Mouse (Mus musculus) limb, embryonic 15.5 days (tissue): ENCODE results near the gene Opcml. TPM values are rescaled to one million over a fixed set of nuclear protein-coding genes. Genes with fewer than 3 reads are reported as not detected.

Experiments used
- ATAC-seq: fragments of 200-750 bp; cut with Nextera tagmentation; 2 replicates; pipeline ENCODE4 v1.8.0; 2017; ENCODE audit warnings: low read depth, moderate TSS enrichment; ENCODE audit not compliant: insufficient number of reproducible peaks, low FRiP score, low TSS enrichment
- H3K27ac ChIP-seq: fragments of 300-500 bp; sonication (generic); 2 replicates; pipeline ENCODE4 v1.5.1; 2015; ENCODE audit warnings: moderate library complexity, mild to moderate bottlenecking, inconsistent platforms
- H3K27me3 ChIP-seq: fragments of 300-500 bp; sonication (generic); 2 replicates; pipeline ENCODE4 v1.6.1; 2015; ENCODE audit warnings: inconsistent platforms
- H3K36me3 ChIP-seq: fragments of 300-500 bp; sonication (generic); 2 replicates; pipeline ENCODE4 v1.6.1; 2015; ENCODE audit warnings: inconsistent platforms
- H3K4me1 ChIP-seq: fragments of 300-500 bp; sonication (generic); 2 replicates; pipeline ENCODE4 v1.6.1; 2015; ENCODE audit warnings: inconsistent platforms
- H3K4me2 ChIP-seq: fragments of 300-500 bp; sonication (generic); 2 replicates; pipeline ENCODE4 v1.6.1; 2015; ENCODE audit warnings: mild to moderate bottlenecking, inconsistent platforms
- H3K4me3 ChIP-seq: fragments of 300-500 bp; sonication (generic); 2 replicates; pipeline ENCODE4 v1.5.1; 2015; ENCODE audit warnings: mild to moderate bottlenecking, inconsistent platforms
- H3K9ac ChIP-seq: fragments of 300-500 bp; sonication (generic); 2 replicates; pipeline ENCODE4 v1.6.1; 2015; ENCODE audit warnings: inconsistent platforms
- H3K9me3 ChIP-seq: fragments of 300-500 bp; sonication (generic); 2 replicates; pipeline ENCODE4 v1.6.1; 2016; ENCODE audit warnings: inconsistent platforms
- WGBS: fragments of 180-500 bp; shearing (Covaris S2); methylation state at CpG from one replicate; pipeline ENCODE4 v1.1.7; 2015; 5-methylcytosine and 5-hydroxymethylcytosine counted together
- polyA plus RNA-seq: library from polyadenylated mRNA; unstranded; fragments of >200 nt; fragmentation: Nextera tagmentation; extraction: Ambion mirVana; gene quantifications from 2 replicates; pipeline ENCODE4 v1.2.1, GENCODE M21; 2015

Opcml gene
- polyA plus RNA-seq, 1 experiment from 2014 or later, result 4.9 TPM

DNA sequence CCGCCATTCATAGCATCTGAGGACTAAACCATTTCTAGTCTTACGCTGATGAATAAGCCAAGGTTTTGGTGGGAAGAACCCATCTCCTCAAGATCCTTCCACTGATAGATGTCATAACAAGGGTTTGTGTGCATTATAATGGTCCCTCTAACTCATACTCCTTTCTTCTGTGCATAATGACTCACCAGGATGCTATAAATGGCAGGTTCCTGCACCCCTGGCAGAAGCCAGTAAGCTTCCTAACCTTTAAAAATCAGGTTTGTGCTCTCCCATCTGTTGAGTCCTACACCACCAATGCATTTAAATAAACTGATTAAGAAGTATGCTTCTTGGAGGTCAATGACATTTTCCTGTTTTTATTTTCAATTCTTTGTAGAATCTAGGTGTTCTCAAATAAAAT is 929.6 kb downstream of the Opcml start:
- no peaks in the 10 kb centered on the region for H3K9me3 ChIP-seq
- no peaks in the 10 kb centered on the region for H3K4me1 ChIP-seq
- no peaks in the 10 kb centered on the region for H3K27me3 ChIP-seq
- no peak overlapping the region for H3K4me2 ChIP-seq
- no peak overlapping the region for H3K4me3 ChIP-seq
- WGBS, result 85% methylated on average over 2 of the region's 2 CpGs
- no peaks in the 10 kb centered on the region for H3K36me3 ChIP-seq
- no peak overlapping the region for H3K9ac ChIP-seq
- ATAC-seq, result no peak
- H3K27ac ChIP-seq, result no peak overlapping the region

DNA sequence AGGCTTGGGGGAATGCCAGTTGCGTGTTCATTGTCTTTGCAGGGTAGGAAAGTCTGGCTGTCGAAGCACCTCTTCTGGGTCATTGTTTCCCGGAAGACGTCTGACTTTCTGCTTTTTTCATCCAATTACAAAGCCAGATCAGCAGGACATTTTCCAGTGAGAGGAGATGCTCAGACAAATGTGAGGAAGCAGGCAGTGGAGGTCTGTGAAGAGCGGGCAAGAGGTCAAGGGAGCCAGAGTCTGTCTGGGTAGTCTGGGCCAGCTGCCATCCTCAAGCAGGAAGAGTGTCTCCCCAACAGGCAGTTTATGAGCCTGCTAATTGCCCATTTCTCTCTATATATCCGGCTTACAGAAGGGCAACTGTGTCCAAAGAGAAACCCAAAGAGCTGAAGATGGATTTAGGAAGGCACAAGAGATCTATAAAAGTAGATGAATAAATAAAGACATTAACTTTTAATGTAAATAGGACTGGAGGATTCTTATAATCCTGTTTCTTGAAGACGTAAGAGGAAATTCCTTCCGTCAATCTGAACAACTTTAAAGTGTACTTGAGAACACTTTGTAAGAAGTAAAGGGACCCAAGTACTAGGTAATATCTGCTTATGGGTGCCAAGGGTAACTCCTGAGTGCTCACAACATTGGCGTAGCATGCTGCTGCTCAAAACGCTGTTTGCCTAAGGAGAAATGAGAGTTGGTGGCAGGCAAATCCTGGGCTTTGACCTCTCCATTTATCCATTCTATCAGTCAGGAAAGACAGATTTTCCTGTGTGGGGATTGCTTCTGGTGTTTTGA is 941.4 kb downstream of the Opcml start:
- no peak overlapping the region for H3K4me2 ChIP-seq
- 56% methylated on average over 10 of the region's 10 CpGs for WGBS
- no peaks in the 10 kb centered on the region for H3K4me1 ChIP-seq
- no peak overlapping the region for H3K4me3 ChIP-seq
- no peak for ATAC-seq
- no peaks in the 10 kb centered on the region for H3K27me3 ChIP-seq
- H3K9ac ChIP-seq, result no peak overlapping the region
- no peak overlapping the region for H3K27ac ChIP-seq
- H3K9me3 ChIP-seq, result no peaks in the 10 kb centered on the region
- no peaks in the 10 kb centered on the region for H3K36me3 ChIP-seq

DNA sequence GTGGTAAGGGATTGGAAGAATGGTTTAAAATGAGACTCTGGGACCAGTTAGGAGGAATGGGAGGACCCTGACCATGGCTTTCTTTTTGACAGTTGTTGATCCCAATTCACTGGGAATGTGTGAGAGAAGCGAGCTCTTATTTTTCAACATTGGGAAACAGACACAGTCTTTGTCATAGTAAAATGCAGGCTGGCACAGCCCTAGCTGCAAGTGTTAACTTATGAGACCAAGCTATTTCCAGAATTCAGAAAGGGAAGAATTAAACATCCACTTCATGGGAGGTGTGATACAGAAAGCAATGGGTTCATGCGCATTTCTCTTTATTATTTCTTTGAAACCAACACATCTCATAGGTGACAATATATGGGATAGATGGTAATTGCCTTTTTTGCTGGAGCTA is 947.4 kb downstream of the Opcml start:
- Histone ChIP-seq H3K27me3 (no peaks in the 10 kb centered on the region), H3K4me1 (no peaks in the 10 kb centered on the region), H3K27ac (no peak overlapping the region), H3K4me2 (no peak overlapping the region), H3K9me3 (no peaks in the 10 kb centered on the region), H3K36me3 (no peaks in the 10 kb centered on the region), H3K9ac (no peak overlapping the region), H3K4me3 (no peak overlapping the region)
- WGBS, result 94% methylated on average over 2 of the region's 2 CpGs
- no peak for ATAC-seq

DNA sequence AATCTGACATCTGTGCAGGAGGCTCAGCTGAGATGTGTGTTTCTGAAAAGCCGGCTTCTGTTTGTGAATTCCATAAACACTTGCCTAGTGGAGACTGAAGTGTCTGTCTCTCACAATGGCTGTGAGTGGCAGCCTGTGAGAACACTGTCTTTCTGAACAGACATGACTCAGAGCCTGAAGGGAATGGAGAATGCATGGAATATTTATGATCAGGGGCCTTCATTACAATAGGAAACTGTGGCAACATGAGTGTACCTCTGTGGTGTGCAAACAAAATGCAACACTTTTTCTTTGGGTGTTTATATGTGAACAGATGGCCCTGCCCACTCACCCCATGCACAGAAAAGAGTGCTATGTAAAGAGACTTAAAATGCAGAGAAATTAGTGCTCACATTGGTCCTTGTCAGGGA is 947.9 kb downstream of the Opcml start:
- no peaks in the 10 kb centered on the region for H3K27me3 ChIP-seq
- no peak overlapping the region for H3K4me3 ChIP-seq
- H3K9me3 ChIP-seq, result no peaks in the 10 kb centered on the region
- H3K4me2 ChIP-seq, result no peak overlapping the region
- no peak overlapping the region for H3K27ac ChIP-seq
- ATAC-seq, result no peak
- H3K36me3 ChIP-seq, result no peaks in the 10 kb centered on the region
- no peak overlapping the region for H3K9ac ChIP-seq
- 65% methylated on average over 1 of the region's 1 CpGs for WGBS
- no peaks in the 10 kb centered on the region for H3K4me1 ChIP-seq

DNA sequence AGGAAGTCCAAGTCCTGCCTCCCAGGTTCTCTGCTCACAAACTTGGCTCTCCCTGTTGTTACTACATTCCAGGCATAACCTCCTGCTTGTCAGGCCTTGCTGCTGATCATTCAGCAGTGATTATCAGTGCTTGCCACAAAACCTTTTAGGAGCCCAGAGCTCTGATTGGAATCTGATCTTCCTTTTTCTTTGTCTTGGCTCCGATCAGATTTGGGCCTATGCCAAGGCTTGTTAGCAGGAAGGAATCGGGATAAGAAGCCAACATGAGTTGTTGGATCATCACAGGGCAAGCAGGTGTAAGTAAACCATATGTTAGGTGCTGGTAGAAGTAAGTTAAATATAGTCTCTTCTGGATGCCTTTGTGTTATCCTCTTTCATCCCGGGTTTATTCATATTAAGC is 954.2 kb downstream of the Opcml start:
- no peak overlapping the region for H3K27ac ChIP-seq
- H3K9ac ChIP-seq, result no peak overlapping the region
- H3K9me3 ChIP-seq, result no peaks in the 10 kb centered on the region
- no peaks in the 10 kb centered on the region for H3K27me3 ChIP-seq
- WGBS, result 51% methylated on average over 3 of the region's 3 CpGs
- H3K4me3 ChIP-seq, result no peak overlapping the region
- no peak for ATAC-seq
- H3K36me3 ChIP-seq, result no peaks in the 10 kb centered on the region
- H3K4me2 ChIP-seq, result no peak overlapping the region
- no peaks in the 10 kb centered on the region for H3K4me1 ChIP-seq

DNA sequence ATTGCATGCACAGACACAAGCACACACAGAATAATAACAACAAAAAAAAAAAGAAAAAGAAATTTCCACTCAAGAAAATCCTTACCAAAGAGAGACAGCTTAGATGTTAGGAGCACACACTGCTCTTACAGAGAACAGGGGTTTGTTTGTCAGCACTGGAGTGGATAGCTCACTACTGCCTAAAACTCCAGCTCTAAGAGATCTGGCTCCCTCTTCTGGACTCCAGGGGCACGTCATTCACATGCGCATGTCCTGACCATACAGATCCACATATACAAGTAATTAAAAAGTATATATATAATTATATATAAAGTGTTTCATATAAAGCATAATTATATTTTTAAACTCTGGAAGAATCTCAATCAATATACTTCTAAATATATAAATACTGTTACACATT is 958.3 kb downstream of the Opcml start:
- WGBS, result 79% methylated on average over 2 of the region's 2 CpGs
- H3K9me3 ChIP-seq, result no peaks in the 10 kb centered on the region
- H3K4me1 ChIP-seq, result no peaks in the 10 kb centered on the region
- H3K27ac ChIP-seq, result no peak overlapping the region
- no peaks in the 10 kb centered on the region for H3K36me3 ChIP-seq
- no peak overlapping the region for H3K4me3 ChIP-seq
- H3K9ac ChIP-seq, result no peak overlapping the region
- no peaks in the 10 kb centered on the region for H3K27me3 ChIP-seq
- H3K4me2 ChIP-seq, result no peak overlapping the region
- no peak for ATAC-seq

DNA sequence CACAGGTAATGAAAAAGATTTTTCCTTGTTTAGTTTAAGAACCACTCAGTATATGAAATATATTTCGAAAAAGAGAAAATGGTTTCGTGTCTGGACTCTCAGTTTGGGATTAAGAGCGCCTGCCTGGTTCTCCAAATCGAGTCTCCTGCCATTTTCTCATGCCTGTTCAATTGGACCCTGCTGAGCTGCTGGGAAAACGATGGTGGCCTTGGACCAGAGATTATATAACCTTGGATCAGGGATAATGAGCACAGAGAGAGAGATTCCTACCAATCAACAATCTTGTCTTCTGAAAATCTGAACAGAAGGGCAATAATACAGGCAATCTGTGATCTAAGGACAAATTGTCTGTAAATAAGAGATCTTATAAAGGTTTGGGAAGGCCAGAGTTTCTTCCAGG is 962.3 kb downstream of the Opcml start:
- 66% methylated on average over 5 of the region's 5 CpGs for WGBS
- no peak for ATAC-seq
- no peaks in the 10 kb centered on the region for H3K36me3 ChIP-seq
- no peak overlapping the region for H3K27ac ChIP-seq
- no peak overlapping the region for H3K9ac ChIP-seq
- 0 out of 2 replicates have a peak, but pooled peaks cover 3% of the 10 kb centered on the region for H3K4me1 ChIP-seq
- H3K4me3 ChIP-seq, result no peak overlapping the region
- no peak overlapping the region for H3K4me2 ChIP-seq
- no peaks in the 10 kb centered on the region for H3K9me3 ChIP-seq
- no peaks in the 10 kb centered on the region for H3K27me3 ChIP-seq

DNA sequence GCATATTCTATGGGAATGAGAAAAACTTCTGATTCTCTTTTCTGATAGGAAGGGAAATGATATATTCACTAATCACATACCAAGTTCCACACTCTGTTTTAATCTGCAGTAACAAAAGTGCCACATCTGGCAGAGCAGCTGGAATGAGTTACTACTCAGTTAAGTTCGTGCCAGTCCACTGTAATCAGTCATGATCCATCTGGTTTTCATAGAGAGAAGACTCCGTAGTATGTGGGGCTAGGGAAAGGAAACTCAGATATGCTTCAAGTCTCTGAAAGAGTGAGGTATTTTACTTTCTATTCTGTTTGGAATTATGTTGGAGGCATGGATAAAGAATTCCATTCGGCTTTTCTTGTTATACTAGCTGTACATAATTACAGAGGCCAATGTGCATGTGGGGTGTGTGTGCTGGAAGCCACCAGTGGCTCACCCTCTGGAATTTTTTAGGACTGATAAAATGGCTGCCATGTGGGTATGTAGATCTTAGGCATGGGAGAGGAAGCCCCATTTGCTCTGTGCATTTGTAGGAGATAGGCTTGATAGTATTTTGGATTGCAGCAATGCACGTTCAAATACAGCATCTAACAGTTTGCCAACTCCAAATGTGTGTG is 966.4 kb downstream of the Opcml start:
- ATAC-seq, result no peak
- no peaks in the 10 kb centered on the region for H3K9me3 ChIP-seq
- WGBS, result 33% methylated on average over 4 of the region's 4 CpGs
- 0 out of 2 replicates have a peak, but pooled peaks cover 3% of the 10 kb centered on the region for H3K4me1 ChIP-seq
- no peaks in the 10 kb centered on the region for H3K27me3 ChIP-seq
- no peak overlapping the region for H3K9ac ChIP-seq
- H3K4me2 ChIP-seq, result no peak overlapping the region
- H3K36me3 ChIP-seq, result no peaks in the 10 kb centered on the region
- H3K27ac ChIP-seq, result no peak overlapping the region
- H3K4me3 ChIP-seq, result no peak overlapping the region

DNA sequence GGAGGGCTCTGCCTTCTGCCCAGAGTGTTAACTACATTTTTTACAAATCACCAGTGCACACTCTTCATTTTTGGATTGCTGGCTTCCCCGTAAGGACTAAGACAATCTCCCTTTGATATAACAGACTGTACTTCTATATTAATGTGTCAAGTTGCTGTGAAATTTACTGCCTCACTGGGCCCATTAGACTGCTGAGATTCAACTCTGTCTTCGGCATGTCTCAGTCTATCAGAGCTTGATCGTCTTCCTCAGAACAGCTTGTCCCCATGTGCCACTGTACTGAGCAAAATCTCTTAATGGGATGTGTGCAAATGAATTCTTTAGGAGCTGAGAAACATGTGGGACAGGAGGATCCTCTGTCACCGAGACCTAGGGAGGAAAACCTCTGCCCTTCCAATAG is 970.9 kb downstream of the Opcml start:
- H3K9me3 ChIP-seq, result no peaks in the 10 kb centered on the region
- no peaks in the 10 kb centered on the region for H3K36me3 ChIP-seq
- no peak overlapping the region for H3K27ac ChIP-seq
- 56% methylated on average over 4 of the region's 4 CpGs for WGBS
- H3K4me3 ChIP-seq, result no peak overlapping the region
- no peak overlapping the region for H3K4me2 ChIP-seq
- H3K4me1 ChIP-seq, result 0 out of 2 replicates have a peak, but pooled peaks cover 3% of the 10 kb centered on the region
- no peaks in the 10 kb centered on the region for H3K27me3 ChIP-seq
- ATAC-seq, result no peak
- no peak overlapping the region for H3K9ac ChIP-seq

DNA sequence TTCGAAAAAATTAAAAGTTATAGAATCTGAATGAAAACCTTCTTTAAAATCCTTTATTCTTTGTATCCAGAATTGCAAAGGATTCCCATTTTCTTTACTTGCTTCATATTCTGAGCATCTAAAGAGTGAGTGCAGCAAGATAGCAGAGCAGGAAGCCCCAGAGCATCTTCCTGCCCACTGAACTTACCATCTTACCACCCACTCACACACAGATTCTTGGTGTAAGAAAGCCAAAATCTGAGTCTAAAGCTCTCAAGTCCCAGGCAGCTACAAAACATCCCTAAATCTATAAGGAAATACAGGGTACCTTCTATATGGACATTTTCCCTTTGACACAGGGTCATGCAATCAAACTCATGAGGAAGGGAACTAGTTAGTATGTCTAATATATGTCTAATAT is 973.6 kb downstream of the Opcml start:
- H3K4me3 ChIP-seq, result no peak overlapping the region
- no peak overlapping the region for H3K27ac ChIP-seq
- no peaks in the 10 kb centered on the region for H3K4me1 ChIP-seq
- no peak overlapping the region for H3K4me2 ChIP-seq
- no peak for ATAC-seq
- H3K27me3 ChIP-seq, result no peaks in the 10 kb centered on the region
- WGBS, result 78% methylated on average over 1 of the region's 1 CpGs
- H3K9ac ChIP-seq, result no peak overlapping the region
- H3K36me3 ChIP-seq, result no peaks in the 10 kb centered on the region
- no peaks in the 10 kb centered on the region for H3K9me3 ChIP-seq

DNA sequence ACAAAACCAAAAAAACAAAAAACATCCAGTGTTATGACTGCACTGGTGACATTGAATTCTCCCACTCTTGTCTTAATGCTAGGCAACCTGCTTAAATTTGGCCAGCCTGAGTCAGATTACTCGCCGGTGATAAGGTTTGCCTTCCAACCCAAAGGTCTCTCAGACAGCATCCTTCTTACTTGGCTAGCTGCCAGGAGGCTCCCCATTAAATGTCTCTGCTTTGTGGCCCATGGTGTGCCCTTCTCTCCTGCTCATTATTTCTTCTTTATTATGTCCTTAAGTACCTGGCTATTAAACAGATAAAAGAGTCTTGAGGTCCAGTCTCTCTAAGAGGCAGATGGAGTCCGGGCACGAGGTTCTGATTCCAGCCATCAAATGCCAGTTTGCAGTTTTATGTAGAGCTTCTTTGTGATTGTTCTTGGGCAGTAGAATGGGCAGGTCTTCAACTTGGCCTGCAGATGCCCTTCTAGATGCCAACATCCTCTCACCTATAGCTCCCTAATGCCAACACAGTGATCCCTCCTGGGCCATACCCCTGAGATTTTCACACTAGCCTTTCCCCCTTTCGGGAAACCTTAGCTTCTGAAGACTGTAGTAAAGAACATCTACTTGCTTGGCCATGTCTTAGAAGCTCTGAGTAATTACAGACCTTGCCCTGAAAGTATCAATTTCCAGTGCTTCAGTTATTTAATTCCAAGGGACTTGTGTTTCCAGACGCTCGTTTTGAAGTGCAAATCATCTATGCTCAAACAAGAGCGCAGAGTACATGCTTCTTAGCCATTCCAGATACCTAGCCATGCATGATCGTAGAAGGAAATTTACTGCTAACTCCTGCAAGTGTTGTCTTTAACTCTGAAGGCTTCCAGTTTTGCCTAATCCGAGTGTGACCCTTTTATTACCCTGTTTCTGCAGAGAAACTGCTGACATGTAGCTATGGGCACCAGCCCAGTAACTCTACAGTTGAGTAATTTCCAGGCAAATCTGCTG is 986.2 kb downstream of the Opcml start:
- no peaks in the 10 kb centered on the region for H3K9me3 ChIP-seq
- ATAC-seq, result no peak

DNA sequence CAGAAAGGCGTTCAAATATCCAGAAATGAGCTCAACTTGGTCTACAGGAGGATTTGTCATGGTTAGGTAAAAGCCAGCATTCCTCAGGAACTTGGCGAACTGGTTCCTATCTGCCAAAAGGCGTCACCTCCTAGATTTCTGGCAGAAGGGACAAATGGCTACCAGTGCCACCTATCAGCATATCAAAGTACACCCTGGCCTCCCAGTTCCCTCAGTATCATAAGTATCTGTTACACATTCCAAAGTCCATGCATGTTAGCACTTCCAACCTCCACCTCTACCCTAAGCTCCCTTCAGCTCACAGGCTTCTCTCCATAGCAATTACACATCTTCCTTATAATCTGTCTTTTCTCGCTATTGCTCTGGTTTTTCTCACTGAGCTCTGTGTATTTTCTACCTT is 993.3 kb downstream of the Opcml start:
- Histone ChIP-seq H3K4me1 (no peaks in the 10 kb centered on the region), H3K9ac (no peak overlapping the region), H3K4me3 (no peak overlapping the region), H3K27ac (no peak overlapping the region), H3K27me3 (no peaks in the 10 kb centered on the region), H3K4me2 (no peak overlapping the region), H3K36me3 (no peaks in the 10 kb centered on the region), H3K9me3 (no peaks in the 10 kb centered on the region)
- ATAC-seq, result no peak
- WGBS, result 55% methylated on average over 4 of the region's 4 CpGs

More for the DNA sequence above, 986.2 kb downstream of the Opcml start:
- Histone ChIP-seq H3K9ac (no peak overlapping the region), H3K4me3 (no peak overlapping the region), H3K27ac (no peak overlapping the region), H3K27me3 (no peaks in the 10 kb centered on the region), H3K36me3 (no peaks in the 10 kb centered on the region), H3K4me2 (no peak overlapping the region), H3K4me1 (no peaks in the 10 kb centered on the region)
- WGBS, result 40% methylated on average over 10 of the region's 10 CpGs
